Mouse (Mus musculus): ENCODE results near the gene Khdc4. TPM values are rescaled to one million over a fixed set of nuclear protein-coding genes. Genes with fewer than 3 reads are reported as not detected.

The Khdc4 gene
- polyA plus RNA-seq, 1 experiment from 2014 or later: 71.4 TPM

DNA sequence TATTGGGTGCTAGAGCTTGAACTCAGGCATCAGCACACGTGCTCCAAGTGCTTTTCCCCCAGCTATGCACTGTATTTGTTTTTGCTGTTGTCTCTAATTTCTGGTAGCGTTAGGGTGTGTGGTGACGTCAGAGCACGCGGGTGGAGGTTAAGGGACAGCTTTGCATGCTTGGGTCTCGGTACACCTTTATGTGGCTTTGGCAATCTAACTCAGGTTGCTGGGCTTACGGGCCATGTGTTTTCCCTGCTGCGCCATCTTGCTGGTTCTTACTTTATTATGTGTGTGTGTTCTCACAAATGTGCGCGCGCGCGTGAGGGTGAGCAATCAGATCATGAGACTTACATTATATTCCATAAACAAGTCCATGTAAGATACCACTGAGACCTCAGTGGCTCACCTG is 35.6 kb upstream of the Khdc4 start:
- no peaks in the 10 kb centered on the region for H3K9me3 ChIP-seq (replicated peaks; ENCODE audit: low read length)
- ATAC-seq (replicated peaks; ENCODE audit: low FRiP score, low read depth) (no peak), DNase-seq (ENCODE audit: low spot score) (no peak)
- WGBS: 92% methylated on average over 13 of the region's 13 CpGs
- no peak overlapping the region for H3K27ac ChIP-seq
- H3K4me2 ChIP-seq (ENCODE audit: low read length): no peak overlapping the region
- peaks cover 33% of the 10 kb centered on the region for H3K36me3 ChIP-seq (ENCODE audit: insufficient read depth, low read length)
- no peak overlapping the region for H3K4me3 ChIP-seq (replicated peaks; ENCODE audit: low read depth, low read length)
- H3K9ac ChIP-seq (ENCODE audit: low read depth, low read length): no peak overlapping the region
- no peak for TF ChIP-seq CTCF (IDR thresholded peaks at IDR 0.05; ENCODE audit: low read depth)
- H3K27me3 ChIP-seq (ENCODE audit: insufficient read depth, low read length): no peaks in the 10 kb centered on the region
- H3K4me1 ChIP-seq (replicated peaks; ENCODE audit: insufficient read depth, low read length): no peaks in the 10 kb centered on the region

DNA sequence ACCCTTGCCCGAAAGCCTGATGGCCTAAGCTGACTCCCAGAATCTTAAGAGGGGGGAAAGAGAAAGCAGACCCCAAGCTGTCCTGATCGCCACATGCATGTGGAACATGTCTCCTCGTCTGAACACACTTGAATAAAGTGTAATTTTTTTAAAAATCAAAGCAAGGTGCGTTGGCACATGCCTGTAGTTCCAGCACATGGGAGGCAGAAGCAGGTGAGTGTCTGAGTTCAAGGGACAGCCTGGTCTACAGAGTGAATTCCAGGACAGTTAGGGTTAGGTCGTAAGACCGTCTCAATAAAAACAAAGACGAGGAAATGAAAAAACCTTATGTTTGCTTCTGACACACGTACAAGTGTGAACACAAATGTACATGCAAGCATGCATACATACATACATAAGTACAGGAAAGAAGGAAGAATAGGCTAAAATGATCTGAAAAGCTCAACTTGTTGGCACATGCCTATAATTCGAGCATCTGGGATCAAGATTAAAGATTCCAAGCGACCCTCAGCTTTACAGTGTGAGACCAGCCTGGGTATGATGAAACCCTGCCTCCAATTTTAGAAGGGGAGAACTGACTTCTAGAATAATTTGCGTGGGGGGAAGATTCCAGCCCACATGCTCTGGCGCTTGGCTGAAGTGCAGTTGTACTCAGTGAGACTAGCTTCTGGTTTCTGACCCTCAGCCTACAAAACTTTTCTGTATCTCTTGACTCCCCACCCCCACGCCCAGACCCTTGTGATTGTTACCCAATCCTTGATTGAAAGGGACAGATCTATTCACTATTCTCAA is 34.7 kb upstream of the Khdc4 start:
- Histone ChIP-seq H3K36me3 (ENCODE audit: insufficient read depth, low read length) (peaks cover 27% of the 10 kb centered on the region), H3K9ac (ENCODE audit: low read depth, low read length) (no peak overlapping the region), H3K27me3 (ENCODE audit: insufficient read depth, low read length) (no peaks in the 10 kb centered on the region), H3K4me2 (ENCODE audit: low read length) (no peak overlapping the region), H3K9me3 (replicated peaks; ENCODE audit: low read length) (no peaks in the 10 kb centered on the region), H3K27ac (no peak overlapping the region), H3K4me1 (replicated peaks; ENCODE audit: insufficient read depth, low read length) (no peaks in the 10 kb centered on the region), H3K4me3 (replicated peaks; ENCODE audit: low read depth, low read length) (no peak overlapping the region)
- no peak for TF ChIP-seq CTCF (IDR thresholded peaks at IDR 0.05; ENCODE audit: low read depth)
- ATAC-seq (replicated peaks; ENCODE audit: low FRiP score, low read depth) (no peak), DNase-seq (ENCODE audit: low spot score) (no peak)
- 63% methylated on average over 13 of the region's 13 CpGs for WGBS

DNA sequence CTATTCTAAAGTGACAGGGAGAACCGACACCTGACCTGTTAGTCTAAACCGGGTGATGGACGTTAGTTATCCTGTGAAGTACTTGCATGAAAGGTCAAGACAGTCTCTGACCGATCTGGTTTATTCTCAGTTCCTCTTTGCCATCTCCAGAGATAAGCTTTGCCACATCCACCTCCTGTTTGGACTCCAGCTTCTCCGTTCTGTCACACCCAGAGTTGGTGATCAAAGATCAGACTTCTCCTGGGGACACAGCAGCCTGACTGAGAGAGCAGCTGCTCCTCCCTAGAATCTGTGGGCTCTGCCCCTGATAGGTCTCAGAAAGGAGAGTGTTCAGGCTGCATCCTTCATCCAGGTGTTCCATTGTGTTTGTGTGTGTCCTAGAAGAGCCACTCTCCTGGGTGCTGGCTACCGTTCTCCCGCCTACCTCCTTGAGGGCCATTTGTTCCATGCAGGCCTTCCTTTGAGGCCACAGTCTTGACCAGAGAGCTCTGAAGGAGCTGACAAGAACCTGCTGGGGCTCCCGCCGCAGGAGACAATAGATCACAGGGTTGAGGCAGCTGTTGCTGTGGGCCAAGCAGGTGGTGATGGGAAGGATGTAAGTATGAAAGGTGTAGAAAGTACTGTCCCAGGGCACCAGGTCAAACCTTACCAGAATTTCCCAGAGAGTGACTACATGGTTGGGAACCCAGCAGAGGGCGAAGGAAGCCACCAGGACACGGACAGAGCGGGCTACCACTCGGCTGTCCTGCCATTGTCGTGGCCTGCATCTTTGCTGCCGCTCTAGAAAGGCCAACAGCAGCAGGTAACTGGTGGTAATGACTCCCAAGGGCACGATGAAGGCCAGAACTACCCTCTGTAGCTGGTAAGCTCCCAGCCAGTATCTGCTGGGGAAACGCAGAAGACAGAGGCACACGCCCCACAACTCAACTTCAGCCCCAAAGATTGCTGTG is 33.7 kb upstream of the Khdc4 start:
- DNase-seq (ENCODE audit: low spot score) (no peak), ATAC-seq (replicated peaks; ENCODE audit: low FRiP score, low read depth) (no peak)
- 65% methylated on average over 18 of the region's 18 CpGs for WGBS
- Histone ChIP-seq H3K27me3 (ENCODE audit: insufficient read depth, low read length) (no peaks in the 10 kb centered on the region), H3K27ac (no peak overlapping the region), H3K4me3 (replicated peaks; ENCODE audit: low read depth, low read length) (no peak overlapping the region), H3K4me1 (replicated peaks; ENCODE audit: insufficient read depth, low read length) (no peaks in the 10 kb centered on the region), H3K4me2 (ENCODE audit: low read length) (no peak overlapping the region), H3K9ac (ENCODE audit: low read depth, low read length) (no peak overlapping the region), H3K9me3 (replicated peaks; ENCODE audit: low read length) (no peaks in the 10 kb centered on the region), H3K36me3 (ENCODE audit: insufficient read depth, low read length) (peaks cover 17% of the 10 kb centered on the region)
- no peak for TF ChIP-seq CTCF (IDR thresholded peaks at IDR 0.05; ENCODE audit: low read depth)

DNA sequence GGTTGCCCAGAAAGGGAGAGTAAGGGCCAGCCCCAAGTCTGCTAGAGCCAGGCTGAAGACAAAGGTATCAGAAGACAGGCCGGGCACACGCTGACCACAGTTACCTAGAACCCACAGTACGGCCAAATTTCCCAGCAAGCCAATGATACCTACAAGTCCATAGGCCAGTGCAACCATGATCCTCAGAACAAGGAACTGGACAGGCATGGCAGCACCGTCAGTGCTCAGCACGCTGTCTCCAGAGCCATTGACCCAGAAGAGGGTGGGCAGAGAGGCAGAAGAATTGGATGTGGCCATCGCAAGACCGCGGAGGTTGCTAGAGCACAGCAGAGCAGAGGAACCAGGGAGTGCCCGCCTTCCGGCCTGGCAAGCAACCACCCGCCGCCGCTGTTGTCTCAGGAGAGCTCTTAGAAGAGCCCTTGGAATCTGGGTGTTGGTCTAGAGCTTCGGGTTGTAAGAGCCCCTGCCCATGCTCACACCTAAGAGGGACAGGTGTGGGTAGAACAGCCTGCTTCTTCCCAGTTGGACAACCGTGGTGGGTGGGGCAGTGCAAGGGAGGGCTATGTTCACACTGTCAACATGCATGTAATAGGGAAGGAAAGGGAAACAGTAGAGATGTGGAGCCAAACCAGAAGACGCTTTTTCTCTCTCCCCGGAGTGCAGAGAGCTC is 32.6 kb upstream of the Khdc4 start, which contains the start of gene Rxfp4:
Gene Rxfp4, minus strand, starts transcription at position 297 of the 670 bp plus-strand sequence.
- ATAC-seq (replicated peaks; ENCODE audit: low FRiP score, low read depth) (no peak), DNase-seq (ENCODE audit: low spot score) (no peak)
- Histone ChIP-seq H3K9ac (ENCODE audit: low read depth, low read length) (no peak within 1 kb of the TSS), H3K36me3 (ENCODE audit: insufficient read depth, low read length) (peaks cover 6% of the 10 kb centered on the region; the same call in 1 of the 2 replicates), H3K9me3 (replicated peaks; ENCODE audit: low read length) (no peaks in the 10 kb centered on the region), H3K27me3 (ENCODE audit: insufficient read depth, low read length) (no peaks in the 10 kb centered on the region), H3K27ac (no peak within 1 kb of the TSS), H3K4me2 (ENCODE audit: low read length) (no peak within 1 kb of the TSS), H3K4me1 (replicated peaks; ENCODE audit: insufficient read depth, low read length) (no peaks in the 10 kb centered on the region), H3K4me3 (replicated peaks; ENCODE audit: low read depth, low read length) (no peak within 1 kb of the TSS)
- TF ChIP-seq CTCF (IDR thresholded peaks at IDR 0.05; ENCODE audit: low read depth): no peak
- 86% methylated on average over 17 of the region's 17 CpGs for WGBS

DNA sequence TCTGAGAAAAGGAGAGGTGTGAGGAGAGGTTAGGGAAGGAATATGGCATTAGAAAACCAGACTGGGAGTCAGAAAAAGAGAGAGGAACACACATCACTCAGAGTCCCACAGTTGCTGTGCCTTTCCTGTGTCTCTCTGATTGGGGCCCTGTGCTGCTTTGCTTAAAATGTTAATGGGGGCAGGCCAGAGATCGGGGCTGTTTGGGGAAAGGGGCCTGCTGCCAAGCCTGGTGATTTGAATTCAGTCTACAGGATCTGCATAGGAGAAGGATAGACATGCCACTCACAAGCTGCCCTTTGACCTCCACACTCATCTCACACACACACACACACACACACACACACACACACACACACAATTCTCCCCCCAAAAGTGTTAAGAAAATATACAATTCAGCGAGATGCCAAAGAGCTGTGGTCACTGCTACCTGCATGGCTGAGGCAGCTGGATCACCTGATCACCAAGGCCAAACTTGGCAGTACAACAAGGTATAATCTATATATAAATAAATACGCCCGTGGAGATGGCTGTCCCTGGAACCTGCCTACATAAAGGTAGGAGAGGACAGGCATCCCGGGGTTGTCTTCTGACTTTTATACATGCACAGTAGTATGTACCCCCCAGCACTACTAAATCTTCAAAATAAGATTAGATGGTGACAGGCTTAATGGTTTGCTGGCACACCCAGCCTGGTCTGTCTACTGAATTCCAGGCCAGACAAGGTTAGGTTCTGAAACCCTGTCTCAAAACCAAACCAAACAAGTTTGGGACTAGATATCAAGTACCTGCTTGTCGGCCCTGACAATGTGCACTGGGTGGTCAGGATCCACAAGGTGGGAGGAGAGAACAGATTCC is 31.9 kb upstream of the Khdc4 start:
- Histone ChIP-seq H3K36me3 (ENCODE audit: insufficient read depth, low read length) (no peaks in the 10 kb centered on the region), H3K4me1 (replicated peaks; ENCODE audit: insufficient read depth, low read length) (no peaks in the 10 kb centered on the region), H3K4me3 (replicated peaks; ENCODE audit: low read depth, low read length) (no peak overlapping the region), H3K27ac (no peak overlapping the region), H3K27me3 (ENCODE audit: insufficient read depth, low read length) (no peaks in the 10 kb centered on the region), H3K9me3 (replicated peaks; ENCODE audit: low read length) (no peaks in the 10 kb centered on the region), H3K4me2 (ENCODE audit: low read length) (no peak overlapping the region), H3K9ac (ENCODE audit: low read depth, low read length) (no peak overlapping the region)
- WGBS: 73% methylated on average over 6 of the region's 6 CpGs
- ATAC-seq (replicated peaks; ENCODE audit: low FRiP score, low read depth): no peak
- TF ChIP-seq CTCF (IDR thresholded peaks at IDR 0.05; ENCODE audit: low read depth): no peak
- no peak for DNase-seq (ENCODE audit: low spot score)

Measured in kidney, postnatal 0 days (tissue).